Mouse (Mus musculus): ENCODE data around the gene Sntg2.

DNA sequence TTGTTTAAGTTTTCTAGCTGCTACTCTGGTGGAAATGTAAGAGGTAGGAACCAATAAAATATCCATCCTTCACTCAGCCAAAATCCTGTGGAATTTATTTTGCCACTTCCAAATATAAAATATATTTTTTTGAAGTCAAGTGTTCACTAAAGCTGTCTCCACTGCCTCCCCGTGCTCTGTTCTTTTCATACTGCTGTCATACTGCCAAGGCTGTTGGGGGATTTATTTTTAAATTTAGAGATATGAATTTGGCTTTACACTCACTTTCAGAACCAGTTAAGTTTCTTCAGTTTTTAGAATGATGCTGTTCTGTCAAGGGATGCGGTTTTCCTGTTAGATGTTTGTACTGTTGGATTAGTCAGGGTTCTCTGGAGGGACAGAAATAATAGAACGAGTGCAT, 204.7 kb downstream of the Sntg2 start:
- TF ChIP-seq CTCF (IDR thresholded peaks at IDR 0.05; ENCODE audit: borderline replicate concordance, insufficient read depth, low read length) (no peak), POLR2A (IDR thresholded peaks at IDR 0.05; ENCODE audit: low read depth, low read length) (no peak)

Measured in embryonic fibroblast, embryonic 13.5 days (primary cell).